Mouse (Mus musculus): ENCODE measurements around the gene Tenm1. TPM values are rescaled to one million over a fixed set of nuclear protein-coding genes. Genes with fewer than 3 reads are reported as not detected.

Gene Tenm1
- polyA plus RNA-seq (2012; rRNA removed; ENCODE audit: low replicate concordance): 0.50 TPM in 1 of 2 replicates, not detected in the other

GRCm38 (mm10) chrX:43428855-43429263 lies at the start of gene Tenm1:
TSS of gene Tenm1 (minus strand) at chrX:43429126.

GRCm38 (mm10) chrX:42502291-42503043 lies 926.5 kb downstream of the Tenm1 start, which contains the start of gene Sh2d1a:
TSS of gene Sh2d1a (plus strand) at chrX:42502453.

GRCm38 (mm10) chrX:42489446-42489845 lies 939.5 kb downstream of the Tenm1 start, which contains the start of gene Tex13c2:
TSS of gene Tex13c2 (plus strand) at chrX:42489691.

Other genes with a start within 250 kb of the Tenm1 start
- gene Tex13c1, start 162.0 kb upstream of the Tenm1 start, polyA plus RNA-seq (2012; rRNA removed; ENCODE audit: low replicate concordance): not detected in 2 replicates

Data from duodenum, adult 2 months (tissue).